Mouse (Mus musculus): ENCODE data around the gene Macrod2.

GRCm38 (mm10) chr2:141274262-141274661 is 879.2 kb downstream of the Macrod2 start:
- TF ChIP-seq CTCF (IDR thresholded peaks at IDR 0.05) (no peak), EP300 (IDR thresholded peaks at IDR 0.05) (no peak; the same call in 1 of the 2 replicates)

All from lung, postnatal 0 days (tissue).